Mouse (Mus musculus) lung, postnatal 25 days (tissue): ENCODE measurements around the gene Srp54a.
"Not testable (repeated sequence)": the region's sequence is repeated elsewhere in the genome, so short reads cannot be mapped to it uniquely, and the experiment has no call there.

Source experiments
- DNase-seq: peaks from one replicate; pipeline ENCODE4 v3.0.0; 2022; ENCODE audit warnings: low spot score

Srp54a gene

GRCm38 (mm10) chr12:55124731-55125130 lies 44.7 kb downstream of the Srp54a start:
- DNase-seq: not testable (repeated sequence)

GRCm38 (mm10) chr12:55135540-55135939 lies 55.5 kb downstream of the Srp54a start:
- not testable (repeated sequence) for DNase-seq

GRCm38 (mm10) chr12:55137859-55138258 lies 57.8 kb downstream of the Srp54a start:
- DNase-seq: not testable (repeated sequence)

GRCm38 (mm10) chr12:55154559-55155448 lies 74.7 kb downstream of the Srp54a start, which contains the start of gene Srp54b:
TSS of gene Srp54b (plus strand) at chr12:55155104.
- not testable (repeated sequence) for DNase-seq

GRCm38 (mm10) chr12:55155449-55155783 lies 75.4 kb downstream of the Srp54a start:
- DNase-seq: not testable (repeated sequence)
